Mouse (Mus musculus): ENCODE data around the gene Stx1a. TPM values are rescaled to one million over a fixed set of nuclear protein-coding genes. Genes with fewer than 3 reads are reported as not detected.

Stx1a gene
- polyA plus RNA-seq, 1 experiment from 2014 or later: 5.8 TPM

- peak; percentile 94 for ATAC-seq
- H3K4me3 ChIP-seq (ENCODE audit: low read depth, low read length): no peak overlapping the region
- TF ChIP-seq CTCF (IDR thresholded peaks at IDR 0.05): peak; percentile 73
- peak; percentile 86 for TF ChIP-seq EP300 (IDR thresholded peaks at IDR 0.05)
- 2% methylated on average over 14 of the region's 14 CpGs for WGBS
- no peak overlapping the region for H3K9ac ChIP-seq (replicated peaks; ENCODE audit: low read depth)
- H3K4me1 ChIP-seq (ENCODE audit: insufficient read depth, low read depth, low read length): no peaks in the 10 kb centered on the region; the same call in 1 of the 2 replicates
- DNase-seq (ENCODE audit: low spot score): peak; percentile 96
- no peaks in the 10 kb centered on the region for H3K36me3 ChIP-seq (ENCODE audit: insufficient read depth, low read length)
- no peaks in the 10 kb centered on the region for H3K27me3 ChIP-seq (replicated peaks; ENCODE audit: insufficient read depth, low read length)
- no peak overlapping the region; the same call in 1 of the 2 replicates for H3K4me2 ChIP-seq (replicated peaks; ENCODE audit: low read depth, low read length)
- H3K9me3 ChIP-seq (ENCODE audit: low read length): no peaks in the 10 kb centered on the region
- peak overlapping the region; percentile 88 for H3K27ac ChIP-seq (ENCODE audit: low read length)
Observed at GRCm38 (mm10) chr5:135001309-135001708, 22.0 kb upstream of the Stx1a start.

GRCm38 (mm10) chr5:135002151-135002550 lies 21.1 kb upstream of the Stx1a start:
- WGBS: 37% methylated on average over 5 of the region's 5 CpGs
- ATAC-seq (peak; percentile 74), DNase-seq (ENCODE audit: low spot score) (peak; percentile 90)
- no peaks in the 10 kb centered on the region; the same call in 1 of the 2 replicates for H3K4me1 ChIP-seq (ENCODE audit: insufficient read depth, low read depth, low read length)
- no peaks in the 10 kb centered on the region for H3K27me3 ChIP-seq (replicated peaks; ENCODE audit: insufficient read depth, low read length)
- no peaks in the 10 kb centered on the region for H3K36me3 ChIP-seq (ENCODE audit: insufficient read depth, low read length)
- H3K9ac ChIP-seq (replicated peaks; ENCODE audit: low read depth): no peak overlapping the region
- H3K4me3 ChIP-seq (ENCODE audit: low read depth, low read length): no peak overlapping the region
- TF ChIP-seq EP300 (IDR thresholded peaks at IDR 0.05) (peak; percentile 84), CTCF (IDR thresholded peaks at IDR 0.05) (no peak)
- H3K9me3 ChIP-seq (ENCODE audit: low read length): no peaks in the 10 kb centered on the region
- no peak overlapping the region for H3K4me2 ChIP-seq (replicated peaks; ENCODE audit: low read depth, low read length)
- peak overlapping the region; percentile 88 for H3K27ac ChIP-seq (ENCODE audit: low read length)

- H3K36me3 ChIP-seq (ENCODE audit: insufficient read depth, low read length): no peaks in the 10 kb centered on the region
- peak overlapping the region; percentile 41 for H3K4me3 ChIP-seq (ENCODE audit: low read depth, low read length)
- peak overlapping the region; percentile 77 for H3K4me2 ChIP-seq (replicated peaks; ENCODE audit: low read depth, low read length)
- WGBS: 22% methylated on average over 16 of the region's 16 CpGs
- H3K4me1 ChIP-seq (ENCODE audit: insufficient read depth, low read depth, low read length): peaks cover 9% of the 10 kb centered on the region; the same call in 1 of the 2 replicates
- peak; percentile 23 for ATAC-seq
- peak overlapping the region; percentile 65 for H3K9ac ChIP-seq (replicated peaks; ENCODE audit: low read depth)
- no peaks in the 10 kb centered on the region for H3K27me3 ChIP-seq (replicated peaks; ENCODE audit: insufficient read depth, low read length)
- H3K9me3 ChIP-seq (ENCODE audit: low read length): no peaks in the 10 kb centered on the region
- peak; percentile 94 for DNase-seq (ENCODE audit: low spot score)
- peak; percentile 64 for TF ChIP-seq CTCF (IDR thresholded peaks at IDR 0.05)
- peak; percentile 85 for TF ChIP-seq EP300 (IDR thresholded peaks at IDR 0.05)
- H3K27ac ChIP-seq (ENCODE audit: low read length): peak overlapping the region; percentile 97
Observed at GRCm38 (mm10) chr5:135007802-135008571, 15.3 kb upstream of the Stx1a start.

GRCm38 (mm10) chr5:135008671-135009589 lies 14.4 kb upstream of the Stx1a start, which contains the start of gene Abhd11:
Gene Abhd11 (plus strand): TSS chr5:135009152.
- no peaks in the 10 kb centered on the region for H3K36me3 ChIP-seq (ENCODE audit: insufficient read depth, low read length)
- TF ChIP-seq EP300 (IDR thresholded peaks at IDR 0.05) (peak; percentile 98), CTCF (IDR thresholded peaks at IDR 0.05) (peak; percentile 38)
- H3K4me2 ChIP-seq (replicated peaks; ENCODE audit: low read depth, low read length): peak within 1 kb of the TSS; percentile 77
- peak; percentile 100 for DNase-seq (ENCODE audit: low spot score)
- peak within 1 kb of the TSS; percentile 98 for H3K27ac ChIP-seq (ENCODE audit: low read length)
- peak; percentile 81 for ATAC-seq
- under 1% methylated on average over 52 of the region's 52 CpGs for WGBS
- H3K27me3 ChIP-seq (replicated peaks; ENCODE audit: insufficient read depth, low read length): no peaks in the 10 kb centered on the region
- peak within 1 kb of the TSS; percentile 65 for H3K9ac ChIP-seq (replicated peaks; ENCODE audit: low read depth)
- H3K4me1 ChIP-seq (ENCODE audit: insufficient read depth, low read depth, low read length): peaks cover 9% of the 10 kb centered on the region; the same call in 1 of the 2 replicates
- no peaks in the 10 kb centered on the region for H3K9me3 ChIP-seq (ENCODE audit: low read length)
- peak within 1 kb of the TSS; percentile 54 for H3K4me3 ChIP-seq (ENCODE audit: low read depth, low read length)

GRCm38 (mm10) chr5:135009590-135010319 lies 13.5 kb upstream of the Stx1a start:
- Histone ChIP-seq H3K27ac (ENCODE audit: low read length) (peak overlapping the region; percentile 98), H3K9ac (replicated peaks; ENCODE audit: low read depth) (peak overlapping the region; percentile 56), H3K4me3 (ENCODE audit: low read depth, low read length) (peak overlapping the region; percentile 54), H3K36me3 (ENCODE audit: insufficient read depth, low read length) (no peaks in the 10 kb centered on the region), H3K27me3 (replicated peaks; ENCODE audit: insufficient read depth, low read length) (no peaks in the 10 kb centered on the region), H3K9me3 (ENCODE audit: low read length) (no peaks in the 10 kb centered on the region), H3K4me2 (replicated peaks; ENCODE audit: low read depth, low read length) (peak overlapping the region; percentile 59), H3K4me1 (ENCODE audit: insufficient read depth, low read depth, low read length) (peaks cover 9% of the 10 kb centered on the region; the same call in 1 of the 2 replicates)
- WGBS: 2% methylated on average over 27 of the region's 37 CpGs
- DNase-seq (ENCODE audit: low spot score) (peak; percentile 96), ATAC-seq (peak; percentile 58)
- no peak for TF ChIP-seq EP300 (IDR thresholded peaks at IDR 0.05)
- no peak; the same call in 1 of the 2 replicates for TF ChIP-seq CTCF (IDR thresholded peaks at IDR 0.05)
